Mouse (Mus musculus): ENCODE results near the gene Dusp23.
A peak's percentile ranks its signal among the peaks of the same experiment; 100 is the strongest.

DNA sequence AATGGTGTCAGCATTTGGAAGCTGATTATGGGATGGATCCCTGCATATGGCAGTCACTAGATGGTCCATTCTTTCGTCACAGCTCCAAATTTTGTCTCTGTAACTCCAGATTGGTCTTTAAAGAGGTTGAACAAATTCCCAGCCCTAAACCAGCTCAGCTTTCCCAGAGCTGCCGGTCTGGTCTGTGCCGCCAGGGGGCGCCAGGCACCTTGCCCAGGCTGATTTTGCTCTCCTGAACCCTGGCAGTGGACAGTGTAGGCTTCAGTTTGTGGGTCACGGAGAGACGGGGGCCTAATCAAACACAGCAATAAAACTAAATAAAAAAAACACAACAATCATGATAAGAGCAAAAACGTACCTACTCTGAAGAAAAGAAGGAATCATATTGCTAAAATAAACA lies 13.5 kb downstream of the Dusp23 start:
- TF ChIP-seq CTCF (IDR thresholded peaks at IDR 0.05; ENCODE audit: control insufficient read depth, insufficient read depth, insufficient read length) (peak; percentile 68), MAX (IDR thresholded peaks at IDR 0.05) (no peak), MYOD1 (IDR thresholded peaks at IDR 0.05; ENCODE audit: control insufficient read depth, insufficient read length, low read depth) (no peak), USF1 (IDR thresholded peaks at IDR 0.05; ENCODE audit: low read depth) (no peak)

All from C2C12 (cell line).